Mouse (Mus musculus): ENCODE data around the gene Gpam.

- TF ChIP-seq TAL1 (IDR thresholded peaks at IDR 0.05; ENCODE audit: low read length) (no peak), GATA1 (IDR thresholded peaks at IDR 0.05; ENCODE audit: low read length) (no peak)
Observed at GRCm38 (mm10) chr19:55135918-55136317, 8.9 kb upstream of the Gpam start.

All from erythroblast, embryonic 14.5 days (primary cell).